Mouse (Mus musculus): ENCODE measurements at regions not wholly inside any gene's neighbourhood (a gene's known extent, or its start where the extent isn't known, plus 50 kb on each side); places are given as distances from the start of the nearest gene placed in this dataset.
A peak's percentile ranks its signal among the peaks of the same experiment; 100 is the strongest.

DNA sequence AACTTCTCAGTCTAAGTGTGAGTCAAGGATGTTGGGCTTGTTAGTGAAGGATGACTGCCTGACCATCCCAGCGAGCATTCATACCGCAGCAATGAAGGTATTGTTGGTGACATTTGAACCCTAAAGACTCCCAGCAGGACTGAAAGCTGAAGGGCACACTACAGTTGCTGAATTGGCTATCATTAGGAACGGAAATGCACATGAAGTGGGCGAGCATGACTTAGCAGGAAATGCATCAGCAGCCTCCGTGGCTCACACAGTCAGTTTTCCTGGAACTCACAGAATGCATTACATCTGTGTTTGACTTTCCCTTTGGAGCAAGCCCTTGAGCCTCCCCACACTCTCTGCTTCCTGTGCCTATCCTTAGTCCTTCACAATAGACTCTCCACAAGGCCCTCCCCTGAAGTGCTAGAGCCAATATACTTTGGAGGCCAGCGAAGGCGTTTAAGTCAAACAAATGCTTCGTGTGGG is 63.9 kb downstream of the Tmco5 start:
- DNase-seq (ENCODE audit: low spot score in 2 of 2): no peak
- intact Hi-C loops (cut with DNase I): no loop called here

DNA sequence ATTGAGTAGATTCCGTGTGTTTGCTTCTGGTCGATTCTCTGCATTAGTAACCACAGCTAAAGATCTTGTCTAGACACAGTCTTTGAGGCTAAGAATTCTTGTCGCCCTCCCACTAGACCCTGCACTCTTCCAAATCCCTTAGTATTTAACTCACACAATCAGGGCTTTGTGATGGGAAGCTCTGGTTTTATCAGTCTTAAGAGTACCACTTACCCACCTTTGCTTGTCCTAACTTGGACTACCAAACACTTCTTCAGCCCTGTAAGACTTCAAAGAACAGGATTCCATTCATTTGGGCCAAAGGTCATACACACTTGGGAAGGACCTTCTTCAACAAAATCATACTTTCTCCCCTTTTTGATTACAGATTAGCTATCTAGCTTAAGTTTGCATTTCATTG is 70.0 kb downstream of the Tmco5 start:
- no peak for DNase-seq (ENCODE audit: low spot score in 2 of 2)
- intact Hi-C loops (cut with DNase I): no loop called here

DNA sequence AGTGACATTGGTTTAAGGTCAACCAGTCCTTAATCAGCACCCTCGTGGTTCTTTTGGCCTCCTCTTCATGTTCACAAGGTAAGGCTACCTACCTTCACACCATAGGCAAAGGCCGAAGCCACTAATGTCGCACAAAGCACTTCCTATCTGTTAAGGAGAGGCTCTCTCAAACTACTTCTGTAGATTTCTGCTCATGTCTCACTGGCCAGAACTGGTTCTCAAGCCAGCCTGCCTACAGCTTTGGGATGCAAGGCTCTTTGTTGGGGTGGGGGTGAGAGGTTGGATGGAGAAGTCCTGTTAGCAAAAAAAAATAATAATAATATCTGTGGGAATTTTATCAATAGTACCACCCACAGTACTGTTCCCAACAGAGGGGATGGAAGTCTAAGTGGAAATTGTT is 71.2 kb downstream of the Tmco5 start:
- no peak for DNase-seq (ENCODE audit: low spot score in 2 of 2)
- intact Hi-C loops (cut with DNase I): no loop called here

DNA sequence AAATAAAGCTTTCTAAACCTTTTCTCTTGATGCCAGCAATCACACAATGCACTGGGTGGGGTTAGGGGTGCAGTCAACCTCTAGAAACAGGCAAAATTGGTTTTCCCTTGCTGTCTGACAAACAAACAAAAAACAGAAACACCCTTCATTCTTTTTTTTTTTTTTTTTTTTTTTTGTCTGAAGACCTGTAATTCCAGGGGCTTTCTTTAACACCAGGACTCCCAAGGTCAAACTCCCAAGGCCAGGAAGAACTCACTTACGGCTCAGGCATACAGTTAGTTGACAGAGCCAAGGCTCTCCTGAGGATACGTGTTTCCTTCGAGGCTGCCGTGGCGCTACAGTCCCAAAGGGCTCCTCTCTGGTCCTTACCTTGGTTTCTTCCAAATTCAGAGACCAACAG is 71.7 kb downstream of the Tmco5 start:
- intact Hi-C loops (cut with DNase I): no loop called here
- DNase-seq (ENCODE audit: low spot score in 2 of 2): no peak

DNA sequence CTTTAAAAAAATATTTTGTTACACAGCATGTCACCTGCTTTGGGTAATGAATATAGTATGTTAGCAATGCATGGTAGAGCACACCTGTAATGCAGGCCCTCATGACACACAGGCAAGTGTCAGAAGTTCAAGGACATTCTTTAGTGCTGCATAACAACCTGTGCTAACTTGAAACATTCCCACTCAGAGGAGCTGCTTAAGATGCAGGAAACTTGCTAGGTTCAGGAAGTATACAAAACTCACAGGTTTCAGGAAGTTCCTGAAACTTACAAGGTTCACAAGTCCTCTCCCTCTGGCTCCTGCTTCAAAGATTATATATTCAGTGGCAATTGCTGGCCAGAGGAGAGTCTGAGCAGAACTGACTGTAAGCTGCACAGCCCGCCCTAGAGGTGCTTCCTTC is 73.0 kb downstream of the Tmco5 start:
- intact Hi-C loops (cut with DNase I): no loop called here
- DNase-seq (ENCODE audit: low spot score in 2 of 2): no peak

DNA sequence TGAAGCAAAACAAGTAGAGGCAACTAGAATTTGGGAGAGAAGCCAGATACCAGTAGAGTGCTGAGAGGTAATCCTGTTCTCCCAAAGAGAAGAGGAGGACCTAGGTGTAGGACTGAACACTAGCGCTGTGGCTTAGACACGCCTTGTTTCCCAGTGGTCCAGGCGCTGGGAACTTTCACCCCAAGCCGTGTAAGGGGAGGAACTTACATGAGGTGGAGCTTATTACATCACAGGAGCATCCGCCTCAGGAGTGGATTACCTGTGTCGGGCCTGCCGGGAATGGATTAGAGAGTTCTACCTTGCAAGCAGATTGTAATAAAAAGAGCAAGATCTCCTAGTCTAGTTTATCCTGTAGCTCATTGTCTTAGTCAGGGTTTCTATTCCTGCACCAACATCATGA is 75.8 kb downstream of the Tmco5 start:
- intact Hi-C loops (cut with DNase I): no loop called here

DNA sequence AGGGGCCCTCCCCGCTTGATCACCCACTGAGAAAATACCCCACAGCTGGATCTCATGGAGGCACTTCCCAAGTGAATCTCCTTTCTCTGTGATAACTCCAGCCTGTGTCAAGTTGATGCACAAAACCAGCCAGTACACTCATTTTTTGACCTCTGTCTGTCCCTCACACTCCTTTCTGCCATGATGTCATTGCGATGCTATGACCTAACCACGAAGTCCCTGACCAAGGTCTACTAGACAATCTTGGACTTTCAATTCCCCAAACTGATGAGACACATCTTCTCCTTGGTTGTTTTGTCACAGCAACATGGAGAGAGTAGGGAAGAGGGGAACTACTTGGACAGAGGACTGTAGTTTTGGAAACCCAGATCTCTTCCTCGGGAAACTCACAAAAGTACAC is 76.4 kb downstream of the Tmco5 start:
- DNase-seq (ENCODE audit: low spot score in 2 of 2): no peak
- intact Hi-C loops (cut with DNase I): no loop called here

More for the DNA sequence above, 75.8 kb downstream of the Tmco5 start:
- DNase-seq (ENCODE audit: low spot score in 2 of 2): no peak

DNA sequence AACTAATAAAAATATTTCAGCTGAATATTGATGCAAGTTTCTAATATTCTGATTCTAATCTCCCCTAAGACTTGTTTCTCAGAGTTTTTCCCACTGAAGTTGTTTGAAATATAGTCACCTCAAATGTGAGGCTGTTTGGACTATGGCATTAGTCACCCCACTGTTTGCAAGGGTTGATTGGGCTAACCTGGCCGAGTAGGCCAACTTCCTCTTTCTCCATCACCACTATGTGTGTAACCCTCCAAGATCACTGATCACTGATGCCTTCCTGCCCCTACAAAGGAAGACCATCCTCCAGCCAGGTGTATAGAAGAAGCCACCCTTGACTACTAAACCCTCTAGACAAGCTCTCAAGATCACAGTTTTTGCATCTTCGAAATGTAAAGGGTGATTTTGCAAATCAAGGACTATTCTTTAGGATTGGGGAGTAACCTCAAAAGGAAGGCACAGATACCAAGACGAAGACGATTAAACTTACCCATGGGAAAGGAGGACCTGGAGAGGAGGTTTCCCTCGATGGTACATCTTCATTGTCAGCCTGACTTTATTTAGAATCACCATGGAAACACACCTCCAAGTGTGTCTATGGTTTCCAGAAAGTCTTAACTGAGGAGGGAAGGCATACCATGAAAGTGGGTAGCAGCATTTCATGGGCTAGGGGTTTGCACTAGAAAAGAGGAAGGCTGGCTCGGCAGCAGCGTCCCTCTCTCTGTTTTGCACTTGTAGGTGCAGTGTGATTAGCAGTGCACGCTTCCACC is 84.8 kb downstream of the Tmco5 start:
- peak; percentile 23 to 38 for DNase-seq (ENCODE audit: low spot score in 2 of 2)
- intact Hi-C loops (cut with DNase I): loop anchor here (2.0 kb wide), 1 partner anchor 48 kb away; no protein-coding TSS in a partner anchor

DNA sequence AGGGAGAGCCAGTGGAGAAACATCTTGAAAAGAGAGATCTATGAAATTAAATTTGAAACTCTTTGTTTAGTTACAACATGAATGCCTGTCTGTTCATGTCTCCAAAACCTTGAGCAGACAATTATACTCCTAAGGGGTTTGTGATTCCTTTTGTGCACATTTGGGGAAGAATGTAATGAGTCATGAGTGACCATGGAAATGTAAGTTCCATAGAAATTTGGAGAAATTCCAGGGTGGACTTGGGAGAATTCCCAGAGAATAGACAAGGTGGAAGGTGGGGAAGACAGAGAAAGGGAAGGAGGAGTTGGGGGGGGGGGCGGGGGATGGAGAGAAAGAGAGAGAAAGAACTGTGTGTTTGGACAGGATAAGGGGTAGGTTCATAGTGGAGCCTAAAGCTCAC is 87.8 kb downstream of the Tmco5 start:
- DNase-seq (ENCODE audit: low spot score in 2 of 2): no peak
- intact Hi-C loops (cut with DNase I): no loop called here

DNA sequence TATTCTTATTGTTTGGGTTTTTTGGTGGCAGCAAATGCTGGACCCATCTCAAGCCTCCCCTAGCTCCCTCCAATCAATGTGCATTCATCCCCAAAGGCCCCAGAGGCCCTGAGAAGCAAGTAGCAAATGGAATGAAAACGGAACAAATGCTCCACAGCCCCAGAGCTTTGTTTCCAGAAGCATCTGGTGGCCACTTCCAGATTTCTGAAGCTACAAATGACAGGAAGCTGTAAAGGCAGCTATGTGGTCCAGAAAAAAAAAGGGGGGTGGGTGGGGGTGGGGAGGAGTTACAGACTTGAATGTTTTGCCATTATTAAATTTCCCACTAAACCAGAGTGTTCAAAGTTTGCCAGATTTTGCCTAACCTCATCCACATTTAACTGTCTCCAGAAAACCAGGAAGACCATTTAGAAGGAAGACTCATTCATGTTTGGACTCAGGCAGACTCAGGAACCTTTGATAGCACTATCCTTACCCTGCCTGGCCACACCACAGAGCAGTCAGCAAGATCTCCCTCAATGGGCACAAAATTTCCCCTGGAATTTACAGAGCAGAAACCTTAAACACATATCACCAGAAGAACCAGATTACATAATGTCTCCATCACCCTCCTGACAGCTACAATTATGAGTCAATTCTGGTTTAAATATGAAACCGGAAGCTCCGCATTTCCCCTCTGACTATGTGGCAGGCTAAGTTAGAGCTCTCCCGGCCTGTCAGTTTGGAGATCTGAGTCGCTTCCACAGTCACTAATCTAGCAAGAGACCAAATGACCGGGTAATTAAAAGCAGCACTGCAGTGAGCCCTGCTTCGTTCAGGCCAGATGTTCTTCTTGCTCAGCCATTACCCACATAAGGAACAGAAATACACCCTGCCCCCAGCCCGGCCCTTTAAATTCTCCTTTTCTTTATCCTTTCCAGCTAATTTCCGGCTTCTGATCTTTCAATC is 93.4 kb downstream of the Tmco5 start:
- intact Hi-C loops (cut with DNase I): loop anchor here (10.0 kb wide), 1 partner anchor 203 kb away; no protein-coding TSS in a partner anchor
- peak in 1 of 2 experiments; percentile 20 for DNase-seq (ENCODE audit: low spot score in 2 of 2)

DNA sequence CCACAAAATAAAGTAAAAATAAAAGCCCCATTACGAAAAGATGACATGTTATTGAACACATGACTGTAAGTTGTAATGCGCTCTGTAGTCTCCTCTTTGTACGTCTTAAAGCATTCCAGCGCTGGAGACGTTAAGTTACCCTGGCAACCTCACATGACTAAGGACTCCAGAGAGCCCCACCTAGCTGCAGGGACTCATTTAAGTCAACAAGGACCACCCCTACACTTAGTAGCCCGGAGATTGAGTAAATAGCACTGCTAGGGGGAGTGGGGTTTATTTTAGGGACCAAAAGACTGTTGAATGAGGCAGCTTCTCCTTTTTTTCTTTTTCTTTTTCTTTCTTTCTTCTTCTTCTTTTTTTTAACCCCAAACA is 94.1 kb downstream of the Tmco5 start:
- peak in 1 of 2 experiments; percentile 62 for DNase-seq (ENCODE audit: low spot score in 2 of 2)

DNA sequence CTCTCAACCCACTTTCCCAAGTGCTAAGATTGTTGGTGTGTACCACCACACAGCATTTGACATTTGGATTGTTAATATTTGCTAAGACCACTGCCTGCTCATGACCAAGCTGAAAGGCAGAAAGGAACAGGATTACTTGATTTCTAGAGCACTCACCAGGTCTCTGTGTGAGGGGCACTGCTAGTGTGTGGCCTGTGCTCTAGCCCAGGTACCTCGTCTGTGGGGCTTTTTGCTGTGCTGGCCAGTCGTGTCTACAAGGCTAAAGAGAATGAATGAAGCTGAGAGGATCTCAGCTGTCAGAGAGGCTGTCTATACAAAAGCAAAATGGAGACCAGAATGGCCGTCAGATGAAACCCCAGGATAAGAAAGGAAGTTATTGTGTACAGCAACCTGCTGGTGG is 95.0 kb downstream of the Tmco5 start:
- no peak for DNase-seq (ENCODE audit: low spot score in 2 of 2)
- intact Hi-C loops (cut with DNase I): loop anchor here (10.0 kb wide), 1 partner anchor 201 kb away; no protein-coding TSS in a partner anchor

More for the DNA sequence above, 94.1 kb downstream of the Tmco5 start:
- intact Hi-C loops (cut with DNase I): loop anchor here (10.0 kb wide), 1 partner anchor 202 kb away; no protein-coding TSS in a partner anchor

DNA sequence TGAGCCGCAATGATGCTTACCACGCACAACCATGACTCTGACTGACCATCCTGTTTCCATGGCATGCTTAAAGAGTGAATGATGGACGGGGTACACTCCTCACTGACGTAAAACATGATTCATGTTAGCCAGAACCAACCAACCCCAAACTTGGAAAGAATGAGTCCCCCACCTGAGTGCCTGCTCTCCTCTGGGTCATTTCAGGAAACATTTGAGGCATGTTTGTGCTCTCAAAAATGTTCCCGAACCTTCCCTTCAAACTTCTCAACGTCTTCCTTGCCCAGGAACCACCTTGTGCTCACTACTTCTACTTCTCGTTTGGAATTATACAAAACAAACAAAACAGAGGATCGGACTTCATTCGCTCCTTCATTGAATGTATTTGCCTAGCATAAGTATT is 95.7 kb downstream of the Tmco5 start:
- intact Hi-C loops (cut with DNase I): loop anchor here (2.0 to 10.0 kb wide), 2 partner anchors 147 to 201 kb away; partner anchors contain the start of gene Spred1

DNA sequence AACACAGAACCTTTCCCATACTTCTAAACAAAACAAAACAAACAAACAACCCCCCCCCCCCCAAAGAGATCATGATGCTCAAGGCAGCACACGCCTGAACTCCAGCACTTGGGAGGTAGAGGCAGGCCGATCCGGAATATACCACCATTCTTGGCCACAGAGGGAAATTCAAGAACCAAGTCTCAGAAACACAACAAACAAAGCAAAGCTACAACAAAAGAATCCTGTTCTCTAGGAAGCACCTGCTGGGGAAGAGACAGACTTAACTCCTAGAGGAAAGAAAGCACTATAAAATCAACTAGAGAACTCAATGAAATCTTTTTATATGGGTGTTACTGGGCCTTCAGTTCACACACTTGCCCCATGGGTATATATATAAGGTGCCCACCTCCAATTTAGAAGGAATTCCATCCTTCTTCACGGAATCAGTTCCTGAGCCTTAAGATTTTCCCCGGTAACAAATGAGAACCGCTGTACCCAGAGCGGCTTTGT is 96.1 kb downstream of the Tmco5 start:
- no peak for DNase-seq (ENCODE audit: low spot score in 2 of 2)
- intact Hi-C loops (cut with DNase I): loop anchor here (2.0 to 10.0 kb wide), 2 partner anchors 146 to 200 kb away; partner anchors contain the start of gene Spred1

More for the DNA sequence above, 95.7 kb downstream of the Tmco5 start:
- DNase-seq (ENCODE audit: low spot score in 2 of 2): no peak

DNA sequence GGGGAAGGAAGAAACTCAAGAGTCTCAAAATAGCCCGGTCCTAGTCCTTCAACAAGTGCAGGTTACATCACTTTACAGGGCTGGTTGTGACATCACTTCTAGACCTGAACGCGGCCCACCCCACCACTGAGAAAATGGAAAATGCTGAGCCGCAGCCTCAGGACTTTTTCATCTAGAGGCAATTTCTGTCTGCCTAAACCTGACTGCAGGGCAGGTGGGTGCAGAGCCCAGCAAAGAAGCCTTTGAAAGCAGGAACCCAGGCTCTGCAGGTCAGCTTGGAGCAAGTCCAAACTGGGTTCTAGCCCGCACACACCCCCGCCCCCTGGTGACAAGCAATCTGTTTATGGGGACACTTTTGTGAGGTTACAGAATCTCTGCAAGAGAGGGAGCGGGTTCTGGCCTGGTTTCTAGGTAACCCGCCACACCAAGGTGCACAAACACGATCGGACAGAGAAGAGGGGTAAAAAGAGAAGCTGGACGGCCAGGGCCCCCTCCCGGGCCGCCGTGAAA is 96.7 kb downstream of the Tmco5 start:
- peak; percentile 51 to 57 for DNase-seq (ENCODE audit: low spot score in 2 of 2)
- intact Hi-C loops (cut with DNase I): loop anchor here (2.0 to 10.0 kb wide), 2 partner anchors 146 to 200 kb away; partner anchors contain the start of gene Spred1

DNA sequence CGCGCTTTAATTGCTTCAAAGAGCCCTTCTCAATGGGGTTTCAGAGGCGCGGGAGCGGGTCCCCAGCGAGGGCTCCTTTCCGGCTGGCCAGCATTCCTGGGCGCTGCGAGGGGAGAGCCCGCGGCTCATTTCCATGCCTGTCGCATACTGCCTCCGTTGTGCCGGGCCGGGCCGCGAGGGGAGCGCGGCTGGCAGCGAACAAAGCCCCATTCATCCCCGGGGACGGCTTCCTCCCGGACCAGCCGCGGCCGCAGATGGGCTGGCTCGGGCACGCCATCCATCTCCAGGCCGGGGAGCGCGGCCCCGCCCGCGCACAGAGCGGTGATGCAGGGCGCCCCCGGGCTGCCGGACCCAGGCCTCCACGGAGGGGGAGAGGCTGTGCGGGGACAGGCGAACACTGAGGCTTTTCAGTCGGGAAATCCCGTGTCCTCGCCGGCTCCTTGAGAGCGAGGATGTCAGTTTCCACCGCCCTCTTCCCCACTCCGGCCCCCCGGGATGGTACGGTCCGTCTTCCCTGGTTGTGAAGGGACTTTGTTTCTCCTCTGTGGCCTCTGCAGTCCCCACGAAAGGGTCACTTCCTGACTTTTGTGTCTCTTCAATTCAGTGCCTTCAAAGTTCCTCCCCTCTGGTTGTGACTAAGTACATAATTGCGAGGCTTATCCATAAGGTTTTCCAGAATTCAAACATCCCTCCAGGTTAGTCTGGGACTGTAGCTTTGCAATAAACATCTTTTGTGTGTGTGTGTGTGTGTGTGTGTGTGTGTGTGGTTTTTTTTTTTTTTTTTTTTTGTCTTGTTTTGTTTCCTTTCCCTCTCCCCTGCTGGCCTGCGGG is 97.3 kb downstream of the Tmco5 start:
- intact Hi-C loops (cut with DNase I): loop anchor here (2.0 to 10.0 kb wide), 2 partner anchors 145 to 199 kb away; partner anchors contain the start of gene Spred1
- peak; percentile 80 to 88 for DNase-seq (ENCODE audit: low spot score in 2 of 2)

DNA sequence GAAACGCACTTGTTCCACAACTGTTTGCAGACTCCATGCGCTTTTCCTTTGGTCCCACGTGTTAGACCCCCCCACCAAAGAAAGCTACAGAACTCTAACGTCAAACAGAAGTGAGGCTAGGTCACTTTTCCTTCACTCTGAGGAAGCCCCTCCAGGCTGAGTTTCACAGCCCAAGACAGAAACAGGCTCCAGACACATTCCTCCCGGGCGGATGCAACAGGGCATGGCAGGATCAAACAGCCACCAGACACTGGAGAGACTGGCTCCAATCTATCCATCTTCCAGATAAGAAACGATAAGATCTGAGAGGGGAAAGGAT is 97.9 kb downstream of the Tmco5 start:
- DNase-seq (ENCODE audit: low spot score in 2 of 2): peak in 1 of 2 experiments; percentile 22
- intact Hi-C loops (cut with DNase I): loop anchor here (10.0 kb wide), 1 partner anchor 198 kb away; no protein-coding TSS in a partner anchor

DNA sequence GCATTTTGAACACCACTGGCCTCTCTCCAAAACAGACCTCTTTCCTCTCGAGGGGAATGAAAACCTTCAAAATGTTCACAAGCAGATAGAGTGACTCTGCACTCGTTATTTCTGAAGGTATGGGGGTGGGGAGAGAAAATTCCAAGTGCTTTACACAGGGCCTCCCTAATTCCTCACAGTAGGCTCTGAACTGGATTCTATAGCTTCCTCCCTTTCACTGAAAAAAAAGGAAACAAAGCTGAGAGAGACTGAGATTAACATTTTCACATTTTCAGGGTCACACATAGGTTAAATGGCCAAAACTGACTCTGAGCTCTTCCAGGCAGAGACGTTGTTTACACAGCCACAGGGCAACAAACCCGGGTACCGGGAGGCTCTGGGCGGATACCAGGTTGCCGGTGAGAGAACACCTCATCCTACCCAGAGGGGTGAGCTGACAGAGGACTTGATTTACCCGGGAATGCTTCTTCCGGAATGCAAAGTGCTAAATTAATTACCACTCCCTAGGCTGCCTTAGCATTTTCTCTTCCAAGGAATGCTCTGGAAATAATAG is 98.5 kb downstream of the Tmco5 start:
- intact Hi-C loops (cut with DNase I): loop anchor here (10.0 kb wide), 1 partner anchor 198 kb away; no protein-coding TSS in a partner anchor
- no peak for DNase-seq (ENCODE audit: low spot score in 2 of 2)
